Mouse (Mus musculus) forebrain, postnatal 0 days (tissue): ENCODE results near the gene Lrriq1. TPM values are rescaled to one million over a fixed set of nuclear protein-coding genes. Genes with fewer than 3 reads are reported as not detected.

Experiments
- ATAC-seq: fragments of 200-750 bp; cut with Nextera tagmentation; 2 replicates; pipeline ENCODE4 v1.8.0; 2017; ENCODE audit warnings: mild to moderate bottlenecking, moderate library complexity
- DNase-seq: peaks from one replicate; pipeline ENCODE4 v3.0.0-alpha.2; 2015
- H3K27ac ChIP-seq: fragments of 300-500 bp; sonication (generic); 2 replicates; pipeline ENCODE4 v1.5.1; 2014; ENCODE audit warnings: low read depth, mild to moderate bottlenecking, antibody characterized with exemption, low read length, moderate library complexity, mixed read lengths
- H3K27me3 ChIP-seq: fragments of 300-500 bp; sonication (generic); 2 replicates; pipeline ENCODE4 v1.6.1; 2014; ENCODE audit warnings: mild to moderate bottlenecking, low read length, mixed read lengths; ENCODE audit not compliant: insufficient read depth
- H3K36me3 ChIP-seq: fragments of 300-500 bp; sonication (generic); 2 replicates; pipeline ENCODE4 v1.6.1; 2014; ENCODE audit warnings: mild to moderate bottlenecking, moderate library complexity; ENCODE audit not compliant: insufficient read depth
- H3K4me1 ChIP-seq: fragments of 300-500 bp; sonication (generic); 2 replicates; pipeline ENCODE4 v1.6.1; 2014; ENCODE audit warnings: antibody characterized with exemption; ENCODE audit not compliant: insufficient read depth
- H3K4me2 ChIP-seq: fragments of 300-500 bp; sonication (generic); 2 replicates; pipeline ENCODE4 v1.6.1; 2014; ENCODE audit warnings: low read depth, mild to moderate bottlenecking, moderate library complexity
- H3K4me3 ChIP-seq: fragments of 300-500 bp; sonication (generic); 2 replicates; pipeline ENCODE4 v1.5.1; 2014; ENCODE audit warnings: low read depth, low read length, mixed read lengths
- H3K9ac ChIP-seq: fragments of 300-500 bp; sonication (generic); 2 replicates; pipeline ENCODE4 v1.6.1; 2014; ENCODE audit warnings: mild to moderate bottlenecking
- H3K9me3 ChIP-seq: fragments of 300-500 bp; sonication (generic); 2 replicates; pipeline ENCODE4 v1.6.1; 2016; ENCODE audit warnings: low read length
- CTCF ChIP-seq: sonication (generic); IDR thresholded peaks from 2 replicates; pipeline ENCODE4 v1.5.1; 2016; ENCODE audit warnings: antibody characterized with exemption, control low read depth, low read depth
- WGBS: fragments of 180-500 bp; shearing (Covaris S2); extraction: QIAGEN DNeasy Blood & Tissue Kit; methylation state at CpG from one replicate; pipeline ENCODE4 v1.1.7; 2014; 5-methylcytosine and 5-hydroxymethylcytosine counted together
- polyA plus RNA-seq: library from polyadenylated mRNA; unstranded; fragments of >200 nt; fragmentation: Nextera tagmentation; extraction: Ambion mirVana; gene quantifications from 2 replicates; pipeline ENCODE4 v1.2.1, GENCODE M21; 2015
- total RNA-seq: library from RNA; depleted of rRNA; stranded (reverse); fragments of >200 nt; gene quantifications from 2 replicates; pipeline ENCODE4 v1.2.3, GENCODE M21; 2014; rRNA removed

The Lrriq1 gene
- total and polyA plus RNA-seq, 2 experiments from 2014 or later = 2.5 to 4.7 TPM

DNA sequence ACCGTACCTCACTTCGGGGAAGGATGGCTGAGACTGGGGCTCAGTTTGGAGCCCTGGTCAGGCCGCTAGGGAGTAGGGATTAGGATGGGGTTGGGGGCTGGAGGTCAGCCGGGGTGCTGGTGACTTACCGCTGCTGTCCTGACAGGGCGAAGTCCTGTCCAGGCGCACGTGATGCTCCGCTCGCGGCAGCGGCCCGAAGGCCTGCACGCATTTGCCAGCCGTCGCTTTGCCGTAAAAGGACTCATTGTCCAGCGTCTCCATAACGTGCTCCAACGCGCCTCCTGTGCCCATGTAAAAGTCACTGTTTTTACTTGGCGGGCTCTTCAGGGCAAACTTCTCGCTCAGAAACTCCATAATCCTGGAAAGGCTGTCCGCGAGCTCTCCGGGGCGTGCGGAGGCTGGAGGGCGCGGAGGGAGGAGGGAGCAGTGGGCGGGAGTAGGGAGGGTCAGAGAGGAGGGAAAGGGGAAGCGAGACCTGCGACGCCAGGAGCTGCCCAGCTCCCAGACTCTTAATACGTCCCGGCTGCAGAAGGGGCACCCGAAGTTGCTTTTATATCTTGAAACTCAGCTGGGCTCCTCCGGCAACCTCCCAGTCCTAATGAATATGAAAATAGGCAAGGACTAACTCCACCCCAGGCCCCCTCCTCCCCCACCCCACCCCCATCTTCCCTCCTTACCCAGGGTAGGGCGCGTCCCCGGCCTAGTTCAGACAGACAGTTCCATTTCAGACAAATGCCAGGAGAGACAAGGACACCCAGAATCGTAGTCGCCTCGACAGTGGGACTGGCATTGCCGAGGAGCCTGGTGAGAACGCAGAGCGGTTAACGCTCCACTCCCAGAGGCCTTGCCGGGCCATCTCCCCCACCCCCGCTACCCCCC lies 207.6 kb downstream of the Lrriq1 start:
- Histone ChIP-seq H3K9me3 (no peaks in the 10 kb centered on the region), H3K4me2 (peak overlapping the region; percentile 26; the same call in 1 of the 2 replicates), H3K9ac (no peak overlapping the region), H3K27me3 (peaks cover 65% of the 10 kb centered on the region), H3K4me3 (peak overlapping the region; percentile 21), H3K4me1 (no peaks in the 10 kb centered on the region), H3K27ac (no peak overlapping the region), H3K36me3 (no peaks in the 10 kb centered on the region)
- 1% methylated on average over 50 of the region's 50 CpGs for WGBS
- ATAC-seq (peak; percentile 34), DNase-seq (no peak)
- no peak for TF ChIP-seq CTCF

DNA sequence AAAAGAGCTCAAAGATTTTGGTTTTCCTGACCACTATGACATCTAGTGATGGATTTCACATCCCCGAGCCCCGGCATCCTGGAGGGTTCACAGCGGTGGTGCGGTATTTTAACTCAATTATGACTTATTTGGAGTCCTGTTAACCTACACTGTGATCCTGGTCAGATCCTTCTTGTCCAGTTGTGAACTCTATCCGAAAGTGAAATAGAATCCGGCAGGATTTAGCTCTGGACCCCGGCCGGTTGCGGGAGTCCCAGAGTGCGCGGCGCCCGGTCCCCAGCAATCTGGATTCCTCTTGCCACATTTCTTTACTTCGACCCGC lies 208.2 kb downstream of the Lrriq1 start:
- no peak for ATAC-seq
- Histone ChIP-seq H3K9ac (no peak overlapping the region), H3K4me3 (peak overlapping the region; percentile 21; the same call in 1 of the 2 replicates), H3K9me3 (no peaks in the 10 kb centered on the region), H3K27ac (no peak overlapping the region), H3K27me3 (peaks cover 59% of the 10 kb centered on the region), H3K36me3 (no peaks in the 10 kb centered on the region), H3K4me1 (no peaks in the 10 kb centered on the region), H3K4me2 (0 out of 2 replicates have a peak overlapping the region, but pooled peaks have one; percentile 26)
- under 1% methylated on average over 15 of the region's 15 CpGs for WGBS
- TF ChIP-seq CTCF = no peak
- no peak for DNase-seq

DNA sequence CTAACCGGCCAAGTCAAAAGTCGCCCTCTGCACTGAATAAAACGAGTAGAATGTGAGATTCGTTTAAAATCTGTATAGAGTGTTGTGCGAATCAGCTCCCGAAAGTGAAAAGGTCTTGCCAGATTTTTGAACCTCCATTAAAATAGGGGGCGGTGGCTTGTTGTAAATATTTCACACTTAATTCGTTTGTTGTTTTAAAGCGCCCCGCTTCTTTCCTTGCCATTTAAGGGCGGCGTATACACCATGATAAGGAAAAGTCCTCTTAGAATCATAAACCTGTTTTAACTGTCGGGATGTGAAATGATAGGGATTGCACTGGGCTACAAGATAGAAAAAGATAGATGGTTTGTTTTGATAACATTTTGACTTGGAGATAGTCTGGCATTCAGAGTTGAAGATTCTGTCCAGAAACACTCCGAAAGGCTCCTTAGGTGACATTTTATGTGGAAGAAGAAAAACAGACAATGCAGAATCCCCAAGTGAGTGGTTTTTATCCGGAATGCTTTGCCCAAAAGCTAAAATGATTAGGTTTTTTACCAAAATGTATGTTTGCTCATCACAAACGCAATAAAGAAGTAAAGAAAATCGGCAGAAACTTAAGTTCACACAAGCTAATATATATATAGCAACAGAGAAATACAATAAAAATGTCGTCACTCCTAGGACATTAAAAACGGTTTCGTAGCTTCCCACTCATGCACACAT lies 208.7 kb downstream of the Lrriq1 start:
- H3K36me3 ChIP-seq = no peaks in the 10 kb centered on the region
- TF ChIP-seq CTCF = no peak
- H3K27me3 ChIP-seq = peaks cover 55% of the 10 kb centered on the region
- ATAC-seq (no peak), DNase-seq (peak; percentile 86)
- H3K4me2 ChIP-seq = no peak overlapping the region
- H3K9ac ChIP-seq = no peak overlapping the region
- H3K4me3 ChIP-seq = no peak overlapping the region
- H3K9me3 ChIP-seq = no peaks in the 10 kb centered on the region
- no peak overlapping the region for H3K27ac ChIP-seq
- H3K4me1 ChIP-seq = no peaks in the 10 kb centered on the region
- 1% methylated on average over 20 of the region's 20 CpGs for WGBS

DNA sequence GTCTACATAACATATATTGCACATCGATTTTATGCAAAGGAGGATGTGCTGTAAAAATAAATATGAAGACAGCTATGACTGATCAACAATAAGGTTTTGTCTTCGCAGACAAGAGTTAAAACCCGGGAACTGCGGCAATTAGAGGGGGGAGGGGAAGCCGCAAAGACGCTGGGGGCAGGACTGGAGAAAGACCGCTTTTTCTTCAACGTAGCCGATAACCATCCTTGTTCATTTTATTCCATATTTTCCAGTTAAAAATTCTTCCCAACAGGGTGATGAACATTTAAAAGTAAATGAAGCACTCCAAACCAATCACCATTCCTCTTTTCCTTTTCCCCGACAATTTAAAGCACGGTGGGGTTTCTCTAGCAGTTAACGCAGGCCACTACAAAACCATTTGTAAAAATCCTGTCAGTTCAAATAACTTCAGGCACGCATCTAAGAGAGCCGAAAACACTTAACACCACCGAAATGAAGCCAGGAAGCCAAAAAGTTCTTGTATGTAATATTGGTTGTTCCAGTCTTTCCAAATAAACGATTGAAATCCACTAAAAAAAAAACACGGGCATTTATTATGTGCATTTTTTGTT lies 209.4 kb downstream of the Lrriq1 start:
- no peak for TF ChIP-seq CTCF
- H3K36me3 ChIP-seq = no peaks in the 10 kb centered on the region
- peaks cover 48% of the 10 kb centered on the region for H3K27me3 ChIP-seq
- no peak overlapping the region for H3K4me2 ChIP-seq
- H3K9me3 ChIP-seq = no peaks in the 10 kb centered on the region
- H3K4me1 ChIP-seq = no peaks in the 10 kb centered on the region
- ATAC-seq (no peak), DNase-seq (peak; percentile 87)
- WGBS = 1% methylated on average over 17 of the region's 17 CpGs
- H3K4me3 ChIP-seq = no peak overlapping the region
- H3K27ac ChIP-seq = no peak overlapping the region
- H3K9ac ChIP-seq = no peak overlapping the region

DNA sequence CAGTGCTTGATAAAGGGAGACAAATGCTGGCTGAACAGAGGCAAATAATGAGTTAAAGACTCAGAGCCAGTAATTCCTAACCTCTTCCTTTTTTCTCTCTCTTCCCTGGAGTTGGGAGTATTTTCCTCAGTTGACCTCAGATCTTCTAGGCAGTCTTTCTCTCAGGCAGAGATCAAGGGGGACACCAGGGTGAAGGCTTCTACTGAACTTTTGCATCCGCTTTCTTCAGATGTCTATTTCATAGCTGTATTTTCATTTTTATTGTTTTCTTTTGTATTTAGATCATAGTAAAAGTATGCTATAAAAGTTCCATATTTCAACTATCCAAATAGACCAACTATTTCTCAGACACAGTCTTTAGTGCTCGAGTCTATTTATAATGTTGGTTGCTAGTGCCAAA lies 233.6 kb downstream of the Lrriq1 start:
- ATAC-seq (no peak), DNase-seq (no peak)
- Histone ChIP-seq H3K9me3 (no peaks in the 10 kb centered on the region), H3K4me1 (no peaks in the 10 kb centered on the region), H3K36me3 (no peaks in the 10 kb centered on the region), H3K9ac (no peak overlapping the region), H3K27me3 (no peaks in the 10 kb centered on the region), H3K27ac (no peak overlapping the region), H3K4me2 (no peak overlapping the region), H3K4me3 (no peak overlapping the region)
- WGBS = 86% methylated on average over 2 of the region's 2 CpGs
- no peak for TF ChIP-seq CTCF

DNA sequence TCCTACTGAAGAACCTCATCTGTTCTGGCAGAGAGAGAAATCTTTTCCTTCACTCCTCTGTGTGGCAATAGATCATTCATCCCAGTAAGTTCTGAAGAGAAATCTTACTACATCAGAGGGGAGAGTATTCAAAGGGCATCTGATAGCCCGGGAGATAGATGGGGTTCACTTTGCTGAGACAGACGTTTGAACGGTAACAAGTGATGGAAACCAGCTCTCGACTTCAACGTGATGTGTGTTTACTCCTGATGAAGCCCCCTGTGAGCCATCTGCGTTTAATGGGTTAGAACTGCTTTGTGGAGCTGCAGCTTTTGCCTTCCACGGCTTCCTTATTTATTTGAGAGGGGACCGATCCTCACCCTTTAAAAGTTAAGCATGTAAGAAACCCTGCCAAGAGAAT lies 235.2 kb downstream of the Lrriq1 start:
- no peak overlapping the region for H3K9ac ChIP-seq
- H3K4me2 ChIP-seq = no peak overlapping the region
- ATAC-seq (no peak), DNase-seq (no peak)
- TF ChIP-seq CTCF = no peak
- no peaks in the 10 kb centered on the region for H3K36me3 ChIP-seq
- H3K27me3 ChIP-seq = no peaks in the 10 kb centered on the region
- H3K9me3 ChIP-seq = no peaks in the 10 kb centered on the region
- H3K4me3 ChIP-seq = no peak overlapping the region
- WGBS = 70% methylated on average over 8 of the region's 8 CpGs
- no peak overlapping the region for H3K27ac ChIP-seq
- no peaks in the 10 kb centered on the region for H3K4me1 ChIP-seq

DNA sequence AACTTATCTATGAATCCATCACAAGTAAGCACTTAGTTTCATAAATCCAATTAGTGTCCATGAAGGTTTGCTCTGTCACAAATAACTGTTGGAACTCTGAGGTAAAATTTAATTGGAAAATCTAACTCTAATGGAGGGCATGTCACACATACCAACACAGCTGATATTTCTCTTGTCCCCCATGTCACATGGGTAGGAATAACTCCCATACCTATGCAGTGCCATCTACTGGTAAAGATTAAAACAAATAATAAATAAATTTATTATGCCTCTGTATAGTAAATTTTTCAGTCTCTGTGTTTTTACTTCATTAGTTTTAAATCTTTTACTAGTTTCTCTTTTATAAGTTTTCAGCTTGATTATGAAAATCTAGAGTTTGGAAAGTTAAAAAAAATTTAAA lies 236.5 kb downstream of the Lrriq1 start:
- no peak overlapping the region for H3K4me3 ChIP-seq
- no peak for DNase-seq
- H3K36me3 ChIP-seq = no peaks in the 10 kb centered on the region
- no peak for TF ChIP-seq CTCF
- no peak for ATAC-seq
- H3K9ac ChIP-seq = no peak overlapping the region
- H3K9me3 ChIP-seq = no peaks in the 10 kb centered on the region
- no peak overlapping the region for H3K4me2 ChIP-seq
- H3K4me1 ChIP-seq = no peaks in the 10 kb centered on the region
- no peaks in the 10 kb centered on the region for H3K27me3 ChIP-seq
- no peak overlapping the region for H3K27ac ChIP-seq

Other genes starting within 250 kb of the Lrriq1 start
- 0.31 and 1.3 TPM in 2 replicates for gene Alx1, start 206.1 kb downstream of the Lrriq1 start, total RNA-seq
- 0.43 and 0.98 TPM in 2 replicates for gene Alx1, start 206.1 kb downstream of the Lrriq1 start, polyA plus RNA-seq
- gene Slc6a15, start 131.5 kb upstream of the Lrriq1 start, total RNA-seq = 95.0 and 111 TPM in 2 replicates
- gene Slc6a15, start 131.5 kb upstream of the Lrriq1 start, polyA plus RNA-seq = 64.8 and 89.2 TPM in 2 replicates